Comparison of ENCODE assay signal across 19 mouse cellular contexts in genomic region chr10:13685366-13685765, GRCm38 (mm10).
DNase-seq lines count a peak whose midpoint lies in the region; ATAC-seq and TF ChIP-seq lines count a peak whose summit lies in the region.
"Had no signal": no experiment of that assay in that cellular context is flagged by ENCODE, and none has a peak within 500 bp of the region (broad histone marks: within the 10 kb centered on the region; RNA-seq: fewer than 3 reads in every experiment).

No protein-coding gene starts in this region.

- no peak for TF ChIP-seq POLR2A in olfactory bulb, adult 2 months (IDR thresholded peaks at IDR 0.05; ENCODE audit: insufficient read depth, low read depth, low read length)

- peaks cover 10% of the 10 kb centered on the region; the same call in 1 of the 2 replicates for H3K4me1 ChIP-seq in heart, embryonic 16.5 days (ENCODE audit: control insufficient read depth, insufficient read depth, low read length)
- peaks cover 6% of the 10 kb centered on the region; the same call in 1 of the 2 replicates for H3K4me1 ChIP-seq in heart, embryonic 10.5 days
- peaks cover 16% of the 10 kb centered on the region for H3K4me1 ChIP-seq in liver, embryonic 12.5 days
- H3K4me1 ChIP-seq in liver, embryonic 11.5 days (replicated peaks; ENCODE audit: control insufficient read depth, insufficient read depth, low read length), result peaks cover 4% of the 10 kb centered on the region
- peaks cover 16% of the 10 kb centered on the region for H3K4me1 ChIP-seq in olfactory bulb, adult 2 months (ENCODE audit: control insufficient read depth, insufficient read depth, low read length)
- H3K4me1 ChIP-seq in embryonic facial prominence, embryonic 10.5 days, result no peaks in the 10 kb centered on the region; the same call in 1 of the 2 replicates
- H3K4me1 ChIP-seq: forebrain, embryonic 12.5 days; hindbrain, embryonic 12.5 days had no signal

- H3K4me3 ChIP-seq in heart, embryonic 16.5 days (ENCODE audit: low read length), result no peak overlapping the region
- no peak overlapping the region for H3K4me3 ChIP-seq in heart, embryonic 10.5 days
- H3K4me3 ChIP-seq in liver, embryonic 12.5 days, result no peak overlapping the region
- no peak overlapping the region for H3K4me3 ChIP-seq in liver, embryonic 11.5 days (ENCODE audit: low read depth, low read length)
- no peak overlapping the region for H3K4me3 ChIP-seq in olfactory bulb, adult 2 months (ENCODE audit: insufficient read depth, low read depth, low read length)
- H3K4me3 ChIP-seq in embryonic facial prominence, embryonic 10.5 days, result no peak overlapping the region
- H3K4me3 ChIP-seq: embryonic facial prominence, embryonic 13.5 days; forebrain, embryonic 12.5 days; hindbrain, embryonic 12.5 days had no signal

- H3K9ac ChIP-seq in heart, embryonic 16.5 days (ENCODE audit: low read length), result no peak overlapping the region
- no peak overlapping the region for H3K9ac ChIP-seq in liver, embryonic 12.5 days
- no peak overlapping the region for H3K9ac ChIP-seq in liver, embryonic 11.5 days (ENCODE audit: low read depth, low read length)
- H3K9ac ChIP-seq: embryonic facial prominence, embryonic 13.5 days; forebrain, embryonic 12.5 days; hindbrain, embryonic 12.5 days had no signal

- no peak for ATAC-seq in heart, embryonic 16.5 days (replicated peaks; ENCODE audit: extremely low read depth, insufficient read depth, low FRiP score)
- ATAC-seq in liver, embryonic 12.5 days, result no peak
- no peak for ATAC-seq in liver, embryonic 11.5 days (replicated peaks; ENCODE audit: low FRiP score)
- ATAC-seq: forebrain, embryonic 16.5 days; hindbrain, embryonic 16.5 days; inflammation-experienced regulatory T-cells, adult 6 months; intestine, postnatal 0 days had no signal

- TF ChIP-seq CTCF in olfactory bulb, adult 2 months (IDR thresholded peaks at IDR 0.05; ENCODE audit: insufficient read depth, low read depth, low read length), result no peak

- no peaks in the 10 kb centered on the region for H3K9me3 ChIP-seq in heart, embryonic 16.5 days (replicated peaks; ENCODE audit: control insufficient read depth, low read length)
- H3K9me3 ChIP-seq in heart, embryonic 10.5 days, result no peaks in the 10 kb centered on the region
- no peaks in the 10 kb centered on the region for H3K9me3 ChIP-seq in liver, embryonic 12.5 days (replicated peaks)
- H3K9me3 ChIP-seq in liver, embryonic 11.5 days (ENCODE audit: control insufficient read depth, low read length), result no peaks in the 10 kb centered on the region
- no peaks in the 10 kb centered on the region for H3K9me3 ChIP-seq in embryonic facial prominence, embryonic 10.5 days
- H3K9me3 ChIP-seq: embryonic facial prominence, embryonic 13.5 days; forebrain, embryonic 12.5 days; hindbrain, embryonic 12.5 days had no signal

- 76% methylated on average over 8 of the region's 8 CpGs for WGBS in heart, embryonic 16.5 days
- WGBS in heart, embryonic 10.5 days, result 77% methylated on average over 8 of the region's 8 CpGs
- 72% methylated on average over 8 of the region's 8 CpGs for WGBS in liver, embryonic 12.5 days (ENCODE audit: insufficient replicate concordance)
- 75% methylated on average over 8 of the region's 8 CpGs for WGBS in liver, embryonic 11.5 days
- WGBS in olfactory bulb, adult 2 months, result 82% methylated on average over 8 of the region's 8 CpGs
- WGBS in embryonic facial prominence, embryonic 10.5 days, result 92% methylated on average over 8 of the region's 8 CpGs

- DNase-seq in heart, adult 18-20 months, result peak; percentile 23 to 25
- DNase-seq in heart, adult 8-10 months (ENCODE audit: low spot score), result no peak
- DNase-seq in heart, embryonic 10.5 days (ENCODE audit: low spot score), result no peak
- no peak for DNase-seq in liver, embryonic 11.5 days (ENCODE audit: low spot score)
- no peak for DNase-seq in embryonic facial prominence, embryonic 10.5 days (ENCODE audit: low spot score)
- DNase-seq: adrenal gland, adult 2 months; adrenal gland, postnatal 25 days; cerebellum, adult 8-10 months; cerebellum, postnatal 14 days had no signal

- H3K4me2 ChIP-seq in heart, embryonic 16.5 days (ENCODE audit: low read depth, low read length), result no peak overlapping the region
- H3K4me2 ChIP-seq in liver, embryonic 12.5 days, result no peak overlapping the region
- no peak overlapping the region; the same call in 1 of the 2 replicates for H3K4me2 ChIP-seq in liver, embryonic 11.5 days
- H3K4me2 ChIP-seq: embryonic facial prominence, embryonic 13.5 days; forebrain, embryonic 12.5 days; hindbrain, embryonic 12.5 days had no signal

- H3K27me3 ChIP-seq in heart, embryonic 16.5 days (ENCODE audit: control insufficient read depth, insufficient read depth, low read length), result no peaks in the 10 kb centered on the region
- H3K27me3 ChIP-seq in heart, embryonic 10.5 days (ENCODE audit: insufficient read depth, poor library complexity, severe bottlenecking), result no peaks in the 10 kb centered on the region
- no peaks in the 10 kb centered on the region for H3K27me3 ChIP-seq in liver, embryonic 12.5 days (replicated peaks)
- H3K27me3 ChIP-seq in liver, embryonic 11.5 days (replicated peaks; ENCODE audit: control insufficient read depth, insufficient read depth, low read length), result no peaks in the 10 kb centered on the region
- no peaks in the 10 kb centered on the region for H3K27me3 ChIP-seq in embryonic facial prominence, embryonic 10.5 days (replicated peaks; ENCODE audit: low read depth, poor library complexity, severe bottlenecking)
- H3K27me3 ChIP-seq: embryonic facial prominence, embryonic 13.5 days; forebrain, embryonic 12.5 days; hindbrain, embryonic 12.5 days had no signal

- 0 out of 2 replicates have a peak, but pooled peaks cover 2% of the 10 kb centered on the region for H3K36me3 ChIP-seq in heart, embryonic 16.5 days (ENCODE audit: control insufficient read depth, insufficient read depth)
- no peaks in the 10 kb centered on the region for H3K36me3 ChIP-seq in heart, embryonic 10.5 days
- no peaks in the 10 kb centered on the region for H3K36me3 ChIP-seq in liver, embryonic 12.5 days
- H3K36me3 ChIP-seq in liver, embryonic 11.5 days (ENCODE audit: control insufficient read depth, insufficient read depth, low read length), result no peaks in the 10 kb centered on the region
- no peaks in the 10 kb centered on the region for H3K36me3 ChIP-seq in embryonic facial prominence, embryonic 10.5 days (replicated peaks)
- H3K36me3 ChIP-seq: embryonic facial prominence, embryonic 13.5 days; forebrain, embryonic 12.5 days; hindbrain, embryonic 12.5 days had no signal

- H3K27ac ChIP-seq in heart, embryonic 16.5 days (ENCODE audit: low read length), result peak overlapping the region; percentile 36
- no peak overlapping the region for H3K27ac ChIP-seq in heart, embryonic 10.5 days
- H3K27ac ChIP-seq in liver, embryonic 12.5 days, result 0 out of 2 replicates have a peak overlapping the region, but pooled peaks have one; percentile 37
- H3K27ac ChIP-seq in liver, embryonic 11.5 days (ENCODE audit: low read depth, low read length), result no peak overlapping the region
- H3K27ac ChIP-seq in olfactory bulb, adult 2 months (ENCODE audit: insufficient read depth, low read depth, low read length), result peak overlapping the region; percentile 16
- no peak overlapping the region for H3K27ac ChIP-seq in embryonic facial prominence, embryonic 10.5 days (replicated peaks)
- H3K27ac ChIP-seq: embryonic facial prominence, embryonic 13.5 days; forebrain, embryonic 12.5 days; hindbrain, embryonic 12.5 days had no signal

Comparison
In these comparisons a context has a peak if more than half of its experiments do, and no peak if none do; other contexts are left out.
1. DNase-seq: peak in heart, adult 18-20 months (2 of 2); none in heart, adult 8-10 months (single experiment), heart, embryonic 10.5 days (single experiment), liver, embryonic 11.5 days (single experiment) and embryonic facial prominence, embryonic 10.5 days (single experiment).
2. H3K27ac ChIP-seq: peak in heart, embryonic 16.5 days (single experiment), liver, embryonic 12.5 days (single experiment) and olfactory bulb, adult 2 months (single experiment); none in heart, embryonic 10.5 days (single experiment), liver, embryonic 11.5 days (single experiment) and embryonic facial prominence, embryonic 10.5 days (single experiment).